Mouse (Mus musculus): Measurements from ENCODE around the gene Guca2a.

Guca2a gene

GRCm38 (mm10) chr4:119658246-119658645 lies 20.7 kb downstream of the Guca2a start:
- Histone ChIP-seq H3K4me1 (replicated peaks; ENCODE audit: low read depth, low read length) (no peaks in the 10 kb centered on the region), H3K27me3 (ENCODE audit: insufficient read depth, low read length) (peaks cover 27% of the 10 kb centered on the region), H3K36me3 (ENCODE audit: insufficient read depth, low read length) (no peaks in the 10 kb centered on the region), H3K9me3 (ENCODE audit: low read length) (peaks cover 4% of the 10 kb centered on the region), H3K4me3 (replicated peaks; ENCODE audit: low read length) (no peak overlapping the region)
- TF ChIP-seq CTCF (conservative IDR thresholded peaks at IDR 0.05; ENCODE audit: low read length) (no peak), NANOG (IDR thresholded peaks at IDR 0.05; ENCODE audit: borderline replicate concordance, low read length) (no peak), POU5F1 (IDR thresholded peaks at IDR 0.05; ENCODE audit: borderline replicate concordance, low read length) (no peak)

GRCm38 (mm10) chr4:119658731-119659130 lies 21.2 kb downstream of the Guca2a start, which contains the start of gene Guca2b:
Gene Guca2b (minus strand): TSS chr4:119658954.
- Histone ChIP-seq H3K9me3 (ENCODE audit: low read length) (no peaks in the 10 kb centered on the region), H3K36me3 (ENCODE audit: insufficient read depth, low read length) (no peaks in the 10 kb centered on the region), H3K4me3 (replicated peaks; ENCODE audit: low read length) (no peak within 1 kb of the TSS), H3K4me1 (replicated peaks; ENCODE audit: low read depth, low read length) (no peaks in the 10 kb centered on the region), H3K27me3 (ENCODE audit: insufficient read depth, low read length) (peaks cover 27% of the 10 kb centered on the region)
- no peak for TF ChIP-seq NANOG (IDR thresholded peaks at IDR 0.05; ENCODE audit: borderline replicate concordance, low read length)

- Histone ChIP-seq H3K9me3 (ENCODE audit: low read length) (no peaks in the 10 kb centered on the region), H3K4me1 (replicated peaks; ENCODE audit: low read depth, low read length) (no peaks in the 10 kb centered on the region), H3K36me3 (ENCODE audit: insufficient read depth, low read length) (no peaks in the 10 kb centered on the region), H3K27me3 (ENCODE audit: insufficient read depth, low read length) (peaks cover 27% of the 10 kb centered on the region), H3K4me3 (replicated peaks; ENCODE audit: low read length) (no peak overlapping the region)
- no peak for TF ChIP-seq NANOG (IDR thresholded peaks at IDR 0.05; ENCODE audit: borderline replicate concordance, low read length)
- no peak for TF ChIP-seq POU5F1 (IDR thresholded peaks at IDR 0.05; ENCODE audit: borderline replicate concordance, low read length)
- TF ChIP-seq CTCF (conservative IDR thresholded peaks at IDR 0.05; ENCODE audit: low read length) = no peak
Measured at GRCm38 (mm10) chr4:119660007-119660406, 22.5 kb downstream of the Guca2a start.

GRCm38 (mm10) chr4:119662151-119662550 lies 24.6 kb downstream of the Guca2a start:
- Histone ChIP-seq H3K27me3 (ENCODE audit: insufficient read depth, low read length) (peaks cover 16% of the 10 kb centered on the region), H3K36me3 (ENCODE audit: insufficient read depth, low read length) (no peaks in the 10 kb centered on the region), H3K4me1 (replicated peaks; ENCODE audit: low read depth, low read length) (peaks cover 8% of the 10 kb centered on the region), H3K4me3 (replicated peaks; ENCODE audit: low read length) (no peak overlapping the region), H3K9me3 (ENCODE audit: low read length) (no peaks in the 10 kb centered on the region)
- TF ChIP-seq NANOG (IDR thresholded peaks at IDR 0.05; ENCODE audit: borderline replicate concordance, low read length) = no peak
- no peak for TF ChIP-seq CTCF (conservative IDR thresholded peaks at IDR 0.05; ENCODE audit: low read length)

GRCm38 (mm10) chr4:119662976-119663375 lies 25.5 kb downstream of the Guca2a start:
- no peak for TF ChIP-seq NANOG (IDR thresholded peaks at IDR 0.05; ENCODE audit: borderline replicate concordance, low read length)
- TF ChIP-seq POU5F1 (IDR thresholded peaks at IDR 0.05; ENCODE audit: borderline replicate concordance, low read length) = no peak
- no peak for TF ChIP-seq CTCF (conservative IDR thresholded peaks at IDR 0.05; ENCODE audit: low read length)
- H3K36me3 ChIP-seq (ENCODE audit: insufficient read depth, low read length) = no peaks in the 10 kb centered on the region
- H3K27me3 ChIP-seq (ENCODE audit: insufficient read depth, low read length) = peaks cover 9% of the 10 kb centered on the region; the same call in 1 of the 2 replicates
- peaks cover 8% of the 10 kb centered on the region for H3K4me1 ChIP-seq (replicated peaks; ENCODE audit: low read depth, low read length)
- no peaks in the 10 kb centered on the region for H3K9me3 ChIP-seq (ENCODE audit: low read length)
- H3K4me3 ChIP-seq (replicated peaks; ENCODE audit: low read length) = no peak overlapping the region

- no peak overlapping the region for H3K4me3 ChIP-seq (replicated peaks; ENCODE audit: low read length)
- no peak for TF ChIP-seq POU5F1 (IDR thresholded peaks at IDR 0.05; ENCODE audit: borderline replicate concordance, low read length)
- no peak for TF ChIP-seq CTCF (conservative IDR thresholded peaks at IDR 0.05; ENCODE audit: low read length)
- TF ChIP-seq NANOG (IDR thresholded peaks at IDR 0.05; ENCODE audit: borderline replicate concordance, low read length) = no peak
Measured at GRCm38 (mm10) chr4:119663409-119664095, 26.0 kb downstream of the Guca2a start.

GRCm38 (mm10) chr4:119665166-119665565 lies 27.7 kb downstream of the Guca2a start:
- Histone ChIP-seq H3K9me3 (ENCODE audit: low read length) (no peaks in the 10 kb centered on the region), H3K4me1 (replicated peaks; ENCODE audit: low read depth, low read length) (peaks cover 9% of the 10 kb centered on the region), H3K36me3 (ENCODE audit: insufficient read depth, low read length) (no peaks in the 10 kb centered on the region), H3K4me3 (replicated peaks; ENCODE audit: low read length) (no peak overlapping the region), H3K27me3 (ENCODE audit: insufficient read depth, low read length) (peaks cover 12% of the 10 kb centered on the region)
- TF ChIP-seq NANOG (IDR thresholded peaks at IDR 0.05; ENCODE audit: borderline replicate concordance, low read length) (no peak), POU5F1 (IDR thresholded peaks at IDR 0.05; ENCODE audit: borderline replicate concordance, low read length) (no peak), CTCF (conservative IDR thresholded peaks at IDR 0.05; ENCODE audit: low read length) (no peak)

More at GRCm38 (mm10) chr4:119663409-119664095, 26.0 kb downstream of the Guca2a start:
- H3K36me3 ChIP-seq (ENCODE audit: insufficient read depth, low read length) = no peaks in the 10 kb centered on the region
- no peaks in the 10 kb centered on the region for H3K9me3 ChIP-seq (ENCODE audit: low read length)
- H3K4me1 ChIP-seq (replicated peaks; ENCODE audit: low read depth, low read length) = peaks cover 8% of the 10 kb centered on the region
- H3K27me3 ChIP-seq (ENCODE audit: insufficient read depth, low read length) = peaks cover 5% of the 10 kb centered on the region; the same call in 1 of the 2 replicates

GRCm38 (mm10) chr4:119666116-119666515 lies 28.6 kb downstream of the Guca2a start:
- Histone ChIP-seq H3K36me3 (ENCODE audit: insufficient read depth, low read length) (no peaks in the 10 kb centered on the region), H3K4me3 (replicated peaks; ENCODE audit: low read length) (no peak overlapping the region), H3K27me3 (ENCODE audit: insufficient read depth, low read length) (peaks cover 12% of the 10 kb centered on the region), H3K9me3 (ENCODE audit: low read length) (no peaks in the 10 kb centered on the region), H3K4me1 (replicated peaks; ENCODE audit: low read depth, low read length) (peaks cover 10% of the 10 kb centered on the region)
- TF ChIP-seq CTCF (conservative IDR thresholded peaks at IDR 0.05; ENCODE audit: low read length) = no peak

GRCm38 (mm10) chr4:119667454-119667853 lies 29.9 kb downstream of the Guca2a start:
- Histone ChIP-seq H3K4me3 (replicated peaks; ENCODE audit: low read length) (no peak overlapping the region), H3K9me3 (ENCODE audit: low read length) (no peaks in the 10 kb centered on the region), H3K4me1 (replicated peaks; ENCODE audit: low read depth, low read length) (peaks cover 10% of the 10 kb centered on the region), H3K27me3 (ENCODE audit: insufficient read depth, low read length) (peaks cover 12% of the 10 kb centered on the region), H3K36me3 (ENCODE audit: insufficient read depth, low read length) (no peaks in the 10 kb centered on the region)
- TF ChIP-seq NANOG (IDR thresholded peaks at IDR 0.05; ENCODE audit: borderline replicate concordance, low read length) (no peak), CTCF (conservative IDR thresholded peaks at IDR 0.05; ENCODE audit: low read length) (peak; percentile 73)
